Mouse (Mus musculus) lung, adult 2 months (tissue): ENCODE data around the gene Parp8.

ENCODE experiments used
- CTCF ChIP-seq: fragments of 200-500 bp; IDR thresholded peaks from 2 replicates; pipeline ENCODE4 v1.5.1; 2011; ENCODE audit warnings: mild to moderate bottlenecking, low read length, control low read depth; ENCODE audit not compliant: insufficient read depth
- POLR2A ChIP-seq: fragments of 200-500 bp; IDR thresholded peaks from 2 replicates; pipeline ENCODE4 v1.6.1; 2011; ENCODE audit warnings: low read depth, mild to moderate bottlenecking, control low read depth, low read length, borderline replicate concordance; ENCODE audit errors: extremely low read depth

- TF ChIP-seq CTCF (no peak), POLR2A (no peak)
These were observed 67.8 kb downstream of the Parp8 start for GRCm38 (mm10) chr13:116957577-116957976.
